Mouse (Mus musculus) stomach, embryonic 15.5 days (tissue): ENCODE measurements around the gene Akt1. TPM values are rescaled to one million over a fixed set of nuclear protein-coding genes. Genes with fewer than 3 reads are reported as not detected.

Experiments
- ATAC-seq: fragments of 200-750 bp; cut with Nextera tagmentation; 2 replicates; pipeline ENCODE4 v1.8.0; 2017; ENCODE audit warnings: low read depth, moderate number of reproducible peaks, moderate TSS enrichment; ENCODE audit not compliant: insufficient read depth, low FRiP score
- H3K27ac ChIP-seq: fragments of 300-500 bp; sonication (generic); 2 replicates; pipeline ENCODE4 v1.5.1; 2015; ENCODE audit warnings: mild to moderate bottlenecking, inconsistent platforms
- H3K27me3 ChIP-seq: fragments of 300-500 bp; sonication (generic); replicated peaks from 2 replicates; pipeline ENCODE4 v1.6.1; 2015; ENCODE audit warnings: inconsistent platforms
- H3K36me3 ChIP-seq: fragments of 300-500 bp; sonication (generic); 2 replicates; pipeline ENCODE4 v1.6.1; 2015; ENCODE audit warnings: inconsistent platforms
- H3K4me1 ChIP-seq: fragments of 300-500 bp; sonication (generic); 2 replicates; pipeline ENCODE4 v1.6.1; 2015; ENCODE audit warnings: inconsistent platforms
- H3K4me2 ChIP-seq: fragments of 300-500 bp; sonication (generic); 2 replicates; pipeline ENCODE4 v1.6.1; 2015; ENCODE audit warnings: mild to moderate bottlenecking, inconsistent platforms
- H3K4me3 ChIP-seq: fragments of 300-500 bp; sonication (generic); replicated peaks from 2 replicates; pipeline ENCODE4 v1.5.1; 2015; ENCODE audit warnings: inconsistent platforms
- H3K9ac ChIP-seq: fragments of 300-500 bp; sonication (generic); 2 replicates; pipeline ENCODE4 v1.6.1; 2015; ENCODE audit warnings: inconsistent platforms
- H3K9me3 ChIP-seq: fragments of 300-500 bp; sonication (generic); 2 replicates; pipeline ENCODE4 v1.6.1; 2016; ENCODE audit warnings: inconsistent platforms
- WGBS: fragments of 180-500 bp; shearing (Covaris S2); methylation state at CpG from one replicate; pipeline ENCODE4 v1.1.7; 2015; 5-methylcytosine and 5-hydroxymethylcytosine counted together
- polyA plus RNA-seq: library from polyadenylated mRNA; unstranded; fragments of >200 nt; fragmentation: Nextera tagmentation; extraction: Ambion mirVana; gene quantifications from 2 replicates; pipeline ENCODE4 v1.2.1, GENCODE M21; 2015

Akt1 gene
- 161 and 170 TPM in 2 replicates for polyA plus RNA-seq

DNA sequence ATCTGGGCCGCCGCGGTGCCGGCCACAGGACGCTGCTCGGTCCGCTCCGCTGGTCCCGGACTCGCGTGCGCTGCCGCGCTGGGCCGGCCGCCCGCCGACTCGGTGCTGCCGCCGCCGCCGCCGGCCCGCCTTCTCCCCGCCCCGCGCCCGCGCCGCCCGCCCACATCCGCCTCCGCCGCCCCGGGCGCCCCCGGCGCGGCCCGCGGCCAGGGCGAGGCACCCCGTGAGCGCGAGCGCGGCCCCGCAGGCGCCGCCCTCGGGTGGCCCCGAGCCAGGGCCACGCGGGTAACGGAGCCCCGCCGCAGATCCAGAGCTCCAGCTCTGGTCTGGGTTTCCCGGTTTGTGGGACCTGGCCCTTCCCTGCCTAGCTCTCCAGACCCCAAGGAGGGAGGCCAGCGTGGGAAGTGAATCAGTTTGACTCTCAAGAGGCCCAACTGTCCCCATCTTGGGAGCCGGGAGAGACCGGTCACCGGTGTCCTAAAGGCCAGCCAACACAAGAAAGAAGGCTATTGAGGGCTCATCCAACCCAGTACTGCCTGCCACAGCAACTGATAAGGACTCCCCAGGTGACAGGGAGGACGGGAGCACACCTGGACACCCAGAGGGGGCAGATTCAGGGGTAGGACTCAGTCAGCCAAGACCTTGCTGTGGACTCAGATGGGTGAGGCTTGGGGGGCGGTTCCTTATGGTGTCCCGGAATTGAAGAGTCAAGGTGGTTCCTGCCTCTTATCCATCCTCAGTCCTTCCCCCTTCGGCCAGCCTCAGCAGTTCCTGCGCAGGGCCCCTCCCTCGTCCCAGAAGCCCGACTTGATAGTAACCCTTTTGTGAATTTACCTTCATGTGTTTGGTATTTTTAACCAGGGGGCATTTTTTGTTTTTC is at the start of gene Akt1:
Gene Akt1, minus strand, starts transcription at position 753 of the 880 bp plus-strand sequence.
- Histone ChIP-seq H3K4me3 (peak within 1 kb of the TSS; percentile 83), H3K27ac (peak within 1 kb of the TSS; percentile 99), H3K27me3 (no peaks in the 10 kb centered on the region), H3K9ac (peak within 1 kb of the TSS; percentile 90), H3K4me2 (peak within 1 kb of the TSS; percentile 89), H3K4me1 (peaks cover 70% of the 10 kb centered on the region), H3K36me3 (peaks cover 21% of the 10 kb centered on the region), H3K9me3 (no peaks in the 10 kb centered on the region)
- WGBS, result under 1% methylated on average over 70 of the region's 70 CpGs
- ATAC-seq, result peak; percentile 50

GRCm38 (mm10) chr12:112724077-112724805 is 49.6 kb upstream of the Akt1 start:
- H3K27ac ChIP-seq, result no peak overlapping the region
- H3K4me1 ChIP-seq, result peaks cover 20% of the 10 kb centered on the region
- 76% methylated on average over 11 of the region's 11 CpGs for WGBS
- no peaks in the 10 kb centered on the region for H3K36me3 ChIP-seq
- 0 out of 2 replicates have a peak overlapping the region, but pooled peaks have one; percentile 5 for H3K4me3 ChIP-seq
- no peaks in the 10 kb centered on the region for H3K27me3 ChIP-seq
- no peaks in the 10 kb centered on the region for H3K9me3 ChIP-seq
- peak overlapping the region; percentile 94; the same call in 1 of the 2 replicates for H3K4me2 ChIP-seq
- no peak overlapping the region for H3K9ac ChIP-seq
- ATAC-seq, result no peak

GRCm38 (mm10) chr12:112723445-112723844 is 48.8 kb upstream of the Akt1 start:
- no peak overlapping the region for H3K27ac ChIP-seq
- no peak overlapping the region for H3K9ac ChIP-seq
- no peaks in the 10 kb centered on the region for H3K27me3 ChIP-seq
- H3K36me3 ChIP-seq, result no peaks in the 10 kb centered on the region
- peaks cover 20% of the 10 kb centered on the region for H3K4me1 ChIP-seq
- ATAC-seq, result no peak
- H3K4me3 ChIP-seq, result peak overlapping the region; percentile 88
- peak overlapping the region; percentile 94 for H3K4me2 ChIP-seq
- 83% methylated on average over 6 of the region's 6 CpGs for WGBS
- no peaks in the 10 kb centered on the region for H3K9me3 ChIP-seq

GRCm38 (mm10) chr12:112723028-112723330 is 48.3 kb upstream of the Akt1 start:
- Histone ChIP-seq H3K4me1 (peaks cover 20% of the 10 kb centered on the region), H3K27ac (peak overlapping the region; percentile 87), H3K36me3 (no peaks in the 10 kb centered on the region), H3K4me2 (peak overlapping the region; percentile 94), H3K4me3 (peak overlapping the region; percentile 88), H3K27me3 (no peaks in the 10 kb centered on the region), H3K9me3 (no peaks in the 10 kb centered on the region), H3K9ac (peak overlapping the region; percentile 76)
- 7% methylated on average over 5 of the region's 5 CpGs for WGBS
- no peak for ATAC-seq

- Histone ChIP-seq H3K4me2 (peak overlapping the region; percentile 94), H3K9ac (peak overlapping the region; percentile 76), H3K27me3 (no peaks in the 10 kb centered on the region), H3K9me3 (no peaks in the 10 kb centered on the region), H3K4me1 (peaks cover 20% of the 10 kb centered on the region), H3K4me3 (peak overlapping the region; percentile 88), H3K27ac (peak overlapping the region; percentile 87), H3K36me3 (no peaks in the 10 kb centered on the region)
- peak; percentile 57 for ATAC-seq
- under 1% methylated on average over 59 of the region's 75 CpGs for WGBS
These were observed 47.8 kb upstream of the Akt1 start for GRCm38 (mm10) chr12:112722240-112723027.

- peak overlapping the region; percentile 76 for H3K9ac ChIP-seq
- peak overlapping the region; percentile 94 for H3K4me2 ChIP-seq
- peak overlapping the region; percentile 88 for H3K4me3 ChIP-seq
- no peaks in the 10 kb centered on the region for H3K9me3 ChIP-seq
- H3K36me3 ChIP-seq, result no peaks in the 10 kb centered on the region
- H3K27ac ChIP-seq, result peak overlapping the region; percentile 95
- WGBS, result 6% methylated on average over 49 of the region's 69 CpGs
- no peaks in the 10 kb centered on the region for H3K27me3 ChIP-seq
- peak; percentile 70 for ATAC-seq
- H3K4me1 ChIP-seq, result peaks cover 19% of the 10 kb centered on the region
These were observed 46.9 kb upstream of the Akt1 start for GRCm38 (mm10) chr12:112721424-112722239.

DNA sequence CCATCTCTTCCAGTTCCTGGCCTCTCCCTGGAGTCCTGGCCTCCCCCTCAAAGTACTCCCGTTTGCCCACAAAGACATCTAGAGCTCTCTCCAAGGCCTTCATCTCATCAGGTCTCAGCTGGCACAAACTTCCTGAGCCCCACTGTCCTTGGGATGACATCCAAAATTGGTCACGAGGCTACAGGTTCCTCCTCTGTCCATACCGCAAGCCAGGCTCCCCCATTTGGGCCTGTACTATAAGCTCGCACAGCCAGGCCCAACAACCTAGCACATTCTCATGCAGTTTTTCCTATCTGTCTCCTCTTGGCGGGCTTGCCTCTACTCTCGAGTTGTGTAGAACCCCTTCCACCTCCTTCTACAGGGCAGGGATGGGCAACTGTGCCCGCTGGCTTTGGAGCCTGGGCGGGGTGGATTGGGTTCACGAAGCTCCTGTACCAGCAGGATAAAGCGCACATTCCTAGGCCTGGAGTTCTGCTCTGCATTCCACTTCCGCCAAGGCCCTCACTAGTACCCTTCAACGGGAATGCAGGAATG is 46.3 kb upstream of the Akt1 start:
- H3K36me3 ChIP-seq, result no peaks in the 10 kb centered on the region
- H3K4me2 ChIP-seq, result peak overlapping the region; percentile 94
- H3K27me3 ChIP-seq, result no peaks in the 10 kb centered on the region
- H3K9me3 ChIP-seq, result no peaks in the 10 kb centered on the region
- peak overlapping the region; percentile 88 for H3K4me3 ChIP-seq
- H3K9ac ChIP-seq, result no peak overlapping the region
- H3K4me1 ChIP-seq, result peaks cover 18% of the 10 kb centered on the region
- peak overlapping the region; percentile 95 for H3K27ac ChIP-seq
- no peak for ATAC-seq
- WGBS, result 41% methylated on average over 12 of the region's 12 CpGs

DNA sequence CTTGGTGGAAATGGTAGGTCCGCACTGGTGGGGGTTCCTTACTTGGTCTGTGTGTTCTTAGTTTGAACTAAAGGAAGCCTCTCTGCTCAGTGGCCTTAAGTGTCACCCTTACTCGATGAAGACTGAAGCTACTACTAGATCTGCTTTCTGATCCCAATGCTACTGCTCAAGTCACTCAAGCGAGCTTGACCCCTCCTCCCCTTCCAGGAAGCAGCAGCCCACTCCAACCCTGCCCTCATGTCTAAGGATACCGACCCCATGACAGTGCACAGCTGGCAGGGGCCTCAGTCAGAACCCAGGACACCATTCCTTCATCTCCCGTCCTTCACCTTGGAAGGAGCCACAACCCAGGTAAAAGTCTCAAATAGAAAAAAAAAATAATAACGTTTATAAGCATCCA is 45.5 kb upstream of the Akt1 start, which contains the start of gene Cep170b:
Gene Cep170b, plus strand, starts transcription at position 240 of the 400 bp plus-strand sequence.
- peak within 1 kb of the TSS; percentile 95 for H3K27ac ChIP-seq
- no peak for ATAC-seq
- H3K4me3 ChIP-seq, result peak within 1 kb of the TSS; percentile 88
- 59% methylated on average over 6 of the region's 6 CpGs for WGBS
- H3K4me1 ChIP-seq, result peaks cover 18% of the 10 kb centered on the region
- H3K36me3 ChIP-seq, result no peaks in the 10 kb centered on the region
- no peaks in the 10 kb centered on the region for H3K9me3 ChIP-seq
- H3K27me3 ChIP-seq, result no peaks in the 10 kb centered on the region
- peak within 1 kb of the TSS; percentile 94 for H3K4me2 ChIP-seq
- H3K9ac ChIP-seq, result no peak within 1 kb of the TSS

- Histone ChIP-seq H3K9ac (no peak overlapping the region), H3K4me3 (no peak overlapping the region), H3K4me2 (no peak overlapping the region), H3K9me3 (no peaks in the 10 kb centered on the region), H3K36me3 (no peaks in the 10 kb centered on the region), H3K27ac (no peak overlapping the region), H3K27me3 (no peaks in the 10 kb centered on the region), H3K4me1 (peaks cover 14% of the 10 kb centered on the region)
- WGBS, result 60% methylated on average over 5 of the region's 5 CpGs
- ATAC-seq, result no peak
These were observed 44.3 kb upstream of the Akt1 start for GRCm38 (mm10) chr12:112718995-112719394.

GRCm38 (mm10) chr12:112717140-112717539 is 42.5 kb upstream of the Akt1 start:
- H3K4me1 ChIP-seq, result peaks cover 3% of the 10 kb centered on the region; the same call in 1 of the 2 replicates
- H3K9me3 ChIP-seq, result no peaks in the 10 kb centered on the region
- WGBS, result 27% methylated on average over 7 of the region's 7 CpGs
- no peak overlapping the region for H3K4me2 ChIP-seq
- no peak overlapping the region for H3K27ac ChIP-seq
- no peaks in the 10 kb centered on the region for H3K27me3 ChIP-seq
- ATAC-seq, result no peak
- H3K9ac ChIP-seq, result no peak overlapping the region
- H3K36me3 ChIP-seq, result no peaks in the 10 kb centered on the region
- H3K4me3 ChIP-seq, result no peak overlapping the region
